Mouse (Mus musculus): ENCODE results near the gene Palm2.

Gene Palm2

DNA sequence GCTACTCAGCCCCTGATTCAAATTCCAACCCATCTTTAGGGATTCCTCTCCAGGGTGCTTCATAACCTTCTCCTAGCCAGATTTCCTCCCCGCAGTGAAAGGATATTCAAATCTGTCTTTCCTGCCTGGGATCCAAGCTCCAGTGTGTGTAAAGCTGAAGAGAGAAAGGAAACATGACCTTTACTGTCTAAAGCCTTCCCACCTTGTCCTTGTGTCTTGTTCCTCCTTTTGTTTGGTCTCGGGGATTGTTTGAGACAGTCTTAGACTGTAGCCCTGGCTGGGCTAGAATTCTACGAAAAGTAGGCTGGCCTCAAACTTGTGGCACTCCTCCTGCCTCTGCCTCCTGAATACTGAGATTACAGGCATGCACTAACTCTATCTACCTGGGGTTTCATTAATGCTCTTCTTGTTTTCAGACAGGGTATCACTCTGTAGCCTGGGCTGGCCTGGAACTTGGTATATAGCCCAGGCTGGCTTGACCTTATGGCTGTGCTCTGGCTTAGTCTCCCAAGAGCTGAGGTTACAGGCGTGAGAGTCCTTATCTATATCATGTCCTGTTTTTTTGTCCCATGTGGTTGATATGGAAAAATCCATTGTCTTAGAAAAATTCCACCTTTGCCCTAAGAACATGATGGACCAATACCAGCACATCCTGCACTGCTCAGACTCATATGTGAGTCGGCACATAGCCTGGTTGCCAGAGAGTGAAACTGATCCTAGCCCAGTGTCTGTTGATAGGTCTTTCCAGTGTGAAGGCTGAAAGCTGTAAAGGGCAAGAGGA lies 260.5 kb downstream of the Palm2 start:
- DNase-seq (ENCODE audit: inconsistent age in 2 of 2, low spot score in 1 of 2), result peak in 1 of 2 experiments; percentile 30

DNA sequence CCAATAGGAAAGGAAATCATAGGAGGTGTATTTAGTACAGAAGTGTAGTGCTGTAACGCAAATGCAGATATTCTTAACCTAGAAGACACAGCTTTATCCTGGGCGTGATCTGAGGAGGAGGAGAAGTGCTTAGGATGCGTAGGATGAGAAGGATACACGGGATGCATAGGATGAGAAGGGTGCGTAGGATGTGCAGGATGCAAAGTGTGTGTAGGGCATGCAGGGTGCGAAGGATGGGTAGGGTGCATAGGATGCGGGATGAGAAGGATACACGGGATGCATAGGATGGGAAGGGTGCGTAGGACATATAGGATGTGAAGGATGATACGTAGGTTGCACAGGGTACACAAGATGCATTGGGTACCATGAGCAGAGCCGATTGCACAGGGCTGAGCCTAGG lies 262.9 kb downstream of the Palm2 start:
- no peak for DNase-seq (ENCODE audit: inconsistent age in 2 of 2, low spot score in 1 of 2)

DNA sequence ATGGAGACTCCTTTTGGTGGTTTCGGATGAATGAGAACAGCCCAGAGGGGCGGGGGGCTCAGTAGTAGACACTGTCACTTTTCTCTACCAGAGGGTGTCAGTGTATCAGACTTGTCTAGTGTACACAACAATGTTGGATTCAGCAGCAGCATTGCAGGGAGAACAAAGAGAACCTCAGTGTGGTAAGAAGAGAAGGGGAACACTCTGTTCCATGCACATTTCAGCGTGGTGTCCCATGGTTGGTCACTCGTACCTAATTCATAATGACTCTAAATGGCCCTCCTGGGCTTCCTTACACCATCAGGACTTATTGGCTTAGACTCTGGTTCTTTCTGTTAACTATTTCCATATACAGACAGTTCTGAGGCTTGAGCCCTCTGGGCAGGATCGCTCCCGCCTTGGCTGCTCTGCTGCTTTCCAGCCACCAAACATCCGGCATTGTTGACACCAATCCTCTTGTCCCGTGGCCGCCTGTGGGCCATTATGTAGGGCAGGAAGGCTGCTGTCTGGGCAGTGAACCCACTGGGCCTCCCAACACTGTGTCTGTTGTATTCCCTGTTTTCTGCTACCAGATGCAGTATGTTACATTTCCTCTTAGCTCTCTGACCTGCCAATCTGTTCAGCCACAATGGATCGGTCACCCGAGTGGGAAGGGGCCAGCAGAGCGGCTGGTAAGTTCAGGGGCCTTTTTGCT lies 264.0 kb downstream of the Palm2 start:
- DNase-seq (ENCODE audit: inconsistent age in 2 of 2, low spot score in 1 of 2), result no peak

DNA sequence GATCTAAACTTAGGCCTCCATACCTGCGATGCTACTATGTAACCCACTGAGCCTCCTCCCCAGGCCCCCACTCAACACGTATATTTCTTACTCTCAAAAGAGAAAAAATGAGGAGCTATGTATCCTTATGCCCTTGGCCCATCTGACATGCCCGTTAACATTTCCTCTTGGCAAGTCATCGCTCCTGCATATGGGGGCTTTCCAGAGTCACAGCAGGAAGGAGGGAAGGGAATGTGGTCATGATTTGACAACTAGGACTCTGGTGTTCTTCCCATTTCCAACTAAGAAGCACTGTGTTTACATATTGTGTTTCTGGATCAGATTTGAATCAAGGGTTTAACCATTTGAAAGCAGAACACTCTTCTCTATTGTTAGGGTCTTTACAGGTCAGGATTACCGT lies 267.5 kb downstream of the Palm2 start:
- DNase-seq (ENCODE audit: inconsistent age in 2 of 2, low spot score in 1 of 2), result no peak

DNA sequence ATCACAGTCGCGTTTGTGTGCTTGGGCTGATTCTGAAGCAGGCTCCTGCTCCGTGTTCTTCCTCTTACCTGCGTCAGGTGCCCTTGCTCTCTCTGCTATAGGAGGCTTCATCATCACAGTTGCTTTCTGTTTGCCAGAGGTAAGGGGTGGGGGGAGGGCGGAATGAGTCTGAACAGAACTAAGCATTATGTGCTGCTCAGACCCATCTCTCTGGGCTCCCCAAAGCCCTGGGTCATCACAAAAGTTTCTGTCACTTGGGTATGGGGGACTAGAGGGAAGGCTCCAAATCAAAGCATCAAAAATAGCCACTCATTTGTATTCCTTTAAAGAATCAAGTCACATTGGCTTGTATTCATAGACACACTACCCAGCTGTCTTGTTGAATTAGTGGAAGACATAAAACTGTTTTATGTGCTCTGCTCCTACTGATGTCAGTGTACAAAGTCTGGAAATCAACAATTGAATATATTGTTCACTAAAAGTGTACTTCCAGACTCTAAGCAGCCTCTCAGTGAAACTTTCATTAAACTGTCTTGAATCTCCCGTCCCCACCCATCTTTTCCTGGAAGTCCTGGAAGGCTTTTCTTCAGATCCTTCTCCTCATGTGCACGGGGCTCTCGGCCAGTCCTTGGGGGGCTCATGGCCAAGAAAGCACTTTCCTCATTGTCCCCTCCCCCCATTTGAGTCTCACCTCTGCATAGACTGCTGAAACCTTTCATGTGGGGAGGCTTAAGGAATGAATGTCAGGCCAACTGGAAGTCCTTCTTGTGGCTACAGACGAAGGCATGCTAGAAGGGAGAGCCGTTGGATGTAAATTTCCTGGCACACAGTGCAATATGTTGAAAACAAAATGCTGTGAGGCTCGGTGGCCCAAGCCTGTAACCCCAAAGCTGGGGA lies 269.8 kb downstream of the Palm2 start:
- DNase-seq (ENCODE audit: inconsistent age in 2 of 2, low spot score in 1 of 2), result no peak

DNA sequence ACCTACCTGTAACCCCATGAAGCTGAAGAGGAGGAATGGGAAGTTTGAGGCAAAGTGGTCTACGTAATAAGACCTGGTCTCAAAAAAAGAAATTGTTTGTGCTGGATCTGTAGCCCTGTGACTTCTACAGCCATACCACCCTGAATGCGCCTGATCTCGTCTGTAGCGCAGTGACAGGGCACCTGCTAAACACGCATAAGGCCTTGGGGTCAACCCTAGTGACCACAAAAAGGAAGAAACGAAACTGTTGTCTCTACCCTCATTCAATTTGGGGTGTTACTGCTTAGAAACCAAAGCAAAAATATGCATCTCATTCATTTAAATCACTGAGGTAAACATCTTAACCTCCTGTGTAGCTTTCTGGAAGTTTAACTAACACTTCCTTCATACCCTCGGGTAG lies 270.5 kb downstream of the Palm2 start:
- no peak for DNase-seq (ENCODE audit: inconsistent age in 2 of 2, low spot score in 1 of 2)

DNA sequence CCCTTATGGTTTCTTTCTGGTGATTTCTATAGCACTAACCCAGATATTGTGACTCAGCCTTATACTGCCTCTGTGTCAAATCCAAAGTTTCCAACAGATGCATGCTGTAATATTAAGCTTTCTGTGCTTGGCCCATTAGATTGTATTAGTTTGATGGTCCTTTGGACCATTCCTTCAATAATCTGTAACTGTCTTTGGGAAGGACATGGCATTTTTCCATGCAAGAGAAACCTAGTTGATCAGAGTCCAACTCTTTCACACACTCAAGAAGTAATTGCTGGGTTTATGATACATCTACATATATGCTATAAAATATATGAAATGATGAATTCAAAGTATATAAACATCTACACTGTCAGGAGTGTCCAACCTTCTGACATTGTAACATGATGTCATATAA lies 281.8 kb downstream of the Palm2 start:
- DNase-seq (ENCODE audit: inconsistent age in 2 of 2, low spot score in 1 of 2), result no peak

DNA sequence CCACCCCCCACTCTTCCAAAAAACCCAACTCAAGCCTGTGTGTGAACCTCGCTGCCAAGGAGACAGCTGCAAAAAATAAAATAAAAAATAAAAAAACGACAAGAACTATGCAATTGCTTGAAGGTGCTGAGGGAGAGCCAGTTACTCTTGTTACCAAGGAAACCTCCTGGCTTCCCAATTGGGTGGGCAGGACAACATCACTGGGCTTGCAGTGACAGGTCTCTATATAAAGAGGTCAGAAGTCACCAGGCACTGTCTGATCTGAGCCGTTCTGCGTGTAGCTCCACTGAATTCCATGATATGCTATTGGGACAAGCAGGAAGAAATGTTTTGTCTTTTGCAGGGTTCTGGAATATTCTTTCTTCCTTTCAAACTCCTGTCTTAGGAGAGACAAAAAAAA lies 282.7 kb downstream of the Palm2 start:
- DNase-seq (ENCODE audit: inconsistent age in 2 of 2, low spot score in 1 of 2), result no peak

DNA sequence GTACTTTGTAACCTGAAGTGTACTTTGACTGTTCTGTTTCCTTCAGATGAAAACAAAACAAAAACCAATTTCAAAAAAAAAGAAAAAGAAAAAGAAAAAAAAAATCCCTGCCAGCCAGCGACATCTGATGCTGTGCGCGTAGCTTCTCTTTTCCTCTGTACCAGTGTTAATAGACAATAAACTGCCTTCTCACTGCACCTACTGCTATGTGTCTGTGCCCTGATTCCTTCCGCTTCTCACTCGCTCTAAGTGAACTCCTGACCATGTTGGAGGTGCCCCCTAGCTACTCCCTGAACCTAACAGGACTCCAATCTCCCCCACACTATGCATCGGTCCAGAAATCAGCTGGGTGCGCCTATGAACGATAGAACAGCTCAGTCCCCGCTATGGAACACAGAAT lies 283.3 kb downstream of the Palm2 start, which contains the start of gene Akap2:
Gene Akap2, plus strand, starts transcription at position 304 of the 400 bp plus-strand sequence.
- no peak for DNase-seq (ENCODE audit: inconsistent age in 2 of 2, low spot score in 1 of 2)

DNA sequence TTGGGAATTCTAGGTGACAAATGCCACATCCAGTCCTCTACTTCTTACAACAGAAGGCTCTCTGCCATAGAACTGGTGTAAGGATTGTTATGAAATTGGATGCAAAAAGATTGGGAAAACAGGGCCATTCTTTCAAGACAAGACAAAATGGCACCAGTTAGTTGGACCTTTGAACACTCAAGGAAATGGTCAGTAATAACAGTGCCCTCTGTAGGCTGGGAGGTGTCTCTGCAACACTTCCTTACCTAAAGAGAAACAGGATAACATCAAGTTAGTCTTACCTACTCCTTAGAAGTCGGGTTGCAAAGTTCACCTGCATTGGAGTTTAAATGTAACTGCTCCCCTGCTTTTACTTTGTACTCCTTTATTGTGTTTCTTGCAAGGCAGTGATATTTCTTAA lies 285.3 kb downstream of the Palm2 start:
- no peak for DNase-seq (ENCODE audit: inconsistent age in 2 of 2, low spot score in 1 of 2)

DNA sequence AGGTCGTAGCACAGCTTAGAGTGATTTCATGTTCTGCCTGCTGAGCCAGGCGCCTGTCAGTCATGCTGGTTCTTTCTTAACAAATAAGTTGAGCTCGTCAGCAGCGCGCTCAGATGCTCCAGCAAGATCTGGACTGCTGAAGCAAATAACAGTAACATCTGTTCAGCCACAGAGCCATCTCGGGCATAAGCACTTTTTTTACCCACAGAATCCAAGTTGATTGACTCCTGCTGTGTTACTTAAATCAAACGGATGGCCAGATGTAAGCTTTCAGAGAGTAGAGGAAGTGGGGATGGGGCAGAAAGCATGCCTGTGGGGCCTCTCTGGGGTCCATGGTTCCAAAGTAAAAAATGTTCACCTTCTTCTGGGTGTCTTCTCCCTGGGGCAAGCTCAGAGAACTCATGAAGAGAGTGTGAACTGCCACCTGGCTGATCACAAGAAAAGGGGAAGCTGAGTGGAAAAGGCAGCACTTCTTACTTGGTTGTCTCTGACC lies 286.9 kb downstream of the Palm2 start:
- no peak for DNase-seq (ENCODE audit: inconsistent age in 2 of 2, low spot score in 1 of 2)

DNA sequence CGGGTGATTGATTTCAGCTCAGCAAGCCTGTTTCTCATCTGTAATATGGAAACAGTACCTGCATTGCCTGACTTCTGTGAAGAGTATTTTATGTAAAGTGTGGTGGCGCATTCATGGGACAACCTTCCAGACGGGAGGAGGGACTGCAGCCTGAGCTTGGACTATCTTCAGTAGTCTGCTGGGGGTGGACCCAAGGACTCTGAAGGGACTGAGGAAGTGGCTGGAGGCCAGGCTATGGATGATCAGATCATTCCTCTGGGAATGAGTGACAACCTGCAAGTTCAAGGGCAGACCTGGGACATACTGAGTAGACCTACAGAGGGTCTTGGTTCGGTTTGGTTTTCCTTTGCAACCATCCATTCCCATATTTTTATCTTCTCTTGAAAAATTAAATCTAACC lies 288.2 kb downstream of the Palm2 start:
- DNase-seq (ENCODE audit: inconsistent age in 2 of 2, low spot score in 1 of 2), result no peak

DNA sequence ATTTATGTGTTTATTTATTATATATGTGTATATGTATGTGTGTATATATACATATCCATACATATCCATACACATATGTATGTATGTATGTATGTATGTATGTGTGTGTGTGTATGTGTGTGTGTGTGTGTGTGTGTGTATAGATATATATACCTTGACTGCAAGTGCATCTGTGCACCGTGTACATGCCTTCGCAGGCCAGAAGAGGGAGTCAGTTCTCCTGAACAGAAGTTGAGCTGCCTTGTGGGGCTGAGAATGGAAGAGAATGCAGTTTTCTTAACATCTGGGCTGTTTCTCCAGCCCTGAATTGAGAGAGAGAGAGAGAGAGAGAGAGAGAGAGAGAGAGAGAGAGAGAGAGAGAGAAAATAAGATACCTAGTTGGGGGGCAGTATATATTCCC lies 289.6 kb downstream of the Palm2 start:
- peak in 1 of 2 experiments; percentile 55 for DNase-seq (ENCODE audit: inconsistent age in 2 of 2, low spot score in 1 of 2)

DNA sequence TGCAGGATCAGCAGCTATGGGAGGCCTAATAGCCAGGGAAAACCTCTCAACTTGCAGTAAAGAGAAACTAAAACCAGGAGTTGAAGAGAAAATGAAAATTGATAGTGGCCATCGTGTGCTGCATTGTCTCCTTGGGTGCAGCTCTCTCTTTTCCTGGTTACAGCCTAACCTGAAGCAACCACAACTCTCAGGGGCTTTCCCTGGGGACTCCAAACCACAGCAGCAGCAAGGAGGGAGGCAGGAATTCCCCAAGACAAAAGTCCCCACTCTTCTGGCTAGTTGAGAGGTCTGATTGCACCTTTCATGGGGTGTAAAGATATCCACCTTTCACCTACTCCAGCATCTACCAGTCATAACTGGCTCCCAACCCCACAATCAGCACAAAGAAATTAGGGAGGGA lies 291.5 kb downstream of the Palm2 start:
- DNase-seq (ENCODE audit: inconsistent age in 2 of 2, low spot score in 1 of 2), result no peak

DNA sequence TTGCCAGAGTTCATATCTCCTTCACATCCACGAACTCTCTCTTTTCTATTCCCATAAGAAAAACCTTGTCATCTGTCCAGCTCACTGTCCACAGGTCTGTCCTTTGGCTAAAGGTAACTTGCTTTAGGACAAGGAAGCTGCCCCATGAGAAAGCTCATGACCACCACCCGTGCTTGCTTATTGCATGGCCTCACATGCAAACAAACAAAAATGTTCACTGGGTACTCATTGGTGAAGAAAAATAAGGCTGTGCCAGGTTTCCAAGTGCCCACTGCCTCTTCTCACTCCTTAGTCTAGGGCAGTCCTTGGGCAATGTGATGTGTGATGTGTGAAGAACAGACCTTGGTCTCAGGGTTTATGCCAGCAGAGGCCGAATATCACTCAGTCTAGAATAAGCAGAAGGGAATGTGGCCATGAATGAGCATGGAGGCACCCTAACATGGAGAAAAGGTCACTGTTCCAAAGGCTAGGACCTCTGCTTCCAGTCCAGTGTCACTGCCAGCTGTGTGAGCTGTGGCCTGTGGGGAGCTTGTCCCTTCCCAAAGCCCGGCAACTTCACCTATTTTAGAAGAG lies 294.6 kb downstream of the Palm2 start:
- DNase-seq (ENCODE audit: inconsistent age in 2 of 2, low spot score in 1 of 2), result peak; percentile 47 to 83

DNA sequence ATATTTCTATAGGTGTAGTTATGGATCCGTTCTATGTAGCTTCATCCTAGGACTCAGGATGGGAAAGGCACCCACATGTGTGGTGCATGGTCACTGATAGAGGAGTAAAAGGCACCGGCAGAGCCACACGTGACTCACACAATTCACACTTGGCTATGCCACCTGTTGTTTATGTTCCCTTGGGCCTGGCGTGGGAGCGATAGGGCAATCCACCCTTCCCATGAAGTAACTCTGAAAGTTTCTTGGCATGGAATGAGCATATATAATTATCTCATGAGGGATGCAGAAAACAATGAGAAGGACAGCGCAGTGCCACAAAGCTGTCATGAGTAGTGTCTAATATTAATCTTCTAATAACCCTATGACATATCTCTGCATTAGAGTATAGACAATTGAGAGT lies 296.0 kb downstream of the Palm2 start:
- peak in 1 of 2 experiments; percentile 48 for DNase-seq (ENCODE audit: inconsistent age in 2 of 2, low spot score in 1 of 2)

DNA sequence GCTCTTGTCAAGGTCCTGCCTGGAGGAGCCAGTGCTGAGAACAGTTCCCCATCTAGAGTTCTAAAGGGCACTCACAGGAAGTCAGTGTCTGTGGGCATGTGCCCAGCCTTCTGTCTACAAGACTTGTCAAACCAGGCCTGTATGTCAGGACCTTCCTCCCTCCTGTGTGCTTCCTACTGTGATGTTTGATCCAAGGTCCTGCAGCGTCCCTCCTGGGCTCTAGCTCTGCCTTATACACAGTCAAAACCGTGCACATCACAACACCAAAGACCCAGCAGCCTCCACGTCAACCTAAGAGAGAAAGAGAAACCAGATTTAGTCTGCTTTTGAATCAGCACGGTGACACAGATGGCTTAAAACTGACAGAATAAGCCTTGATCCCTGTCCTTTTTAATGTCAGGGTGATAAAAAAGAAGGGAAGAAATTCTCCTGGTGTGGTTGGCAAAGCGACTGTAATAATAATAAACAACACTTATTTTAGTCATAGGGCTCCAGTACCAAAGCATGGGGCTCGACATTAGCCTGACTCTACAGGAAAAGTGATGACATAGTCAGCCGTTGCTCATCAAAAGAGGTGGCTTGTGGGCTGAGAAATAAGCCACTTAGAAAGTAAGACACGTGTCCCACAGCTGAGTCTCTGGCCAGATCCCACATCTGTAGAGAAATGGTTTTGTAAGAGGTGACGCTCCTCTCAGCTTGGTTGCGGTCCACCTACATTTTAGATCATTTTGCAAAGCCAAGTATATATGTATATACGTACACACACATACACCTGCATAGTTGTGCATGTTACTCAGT lies 297.0 kb downstream of the Palm2 start:
- peak; percentile 55 to 84 for DNase-seq (ENCODE audit: inconsistent age in 2 of 2, low spot score in 1 of 2)

DNA sequence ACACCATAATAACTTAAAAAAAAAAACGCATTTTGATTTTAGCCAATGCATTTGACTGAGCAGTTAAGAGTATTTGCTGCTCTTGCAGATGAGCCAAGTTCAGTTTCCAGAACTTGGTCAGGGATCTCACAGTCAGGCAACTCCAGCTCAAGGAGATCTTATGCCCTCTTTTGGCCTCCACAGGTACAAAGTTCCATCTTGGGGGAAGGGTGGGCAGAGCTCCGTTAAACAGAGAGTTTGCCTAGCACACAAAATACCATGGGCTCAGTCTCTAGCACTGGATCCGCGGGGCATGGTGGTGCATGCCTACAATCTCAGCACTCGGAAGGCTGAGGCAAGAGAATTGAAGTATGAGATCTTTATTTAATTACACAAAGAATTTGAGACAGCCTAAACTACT lies 298.3 kb downstream of the Palm2 start:
- no peak for DNase-seq (ENCODE audit: inconsistent age in 2 of 2, low spot score in 1 of 2)

DNA sequence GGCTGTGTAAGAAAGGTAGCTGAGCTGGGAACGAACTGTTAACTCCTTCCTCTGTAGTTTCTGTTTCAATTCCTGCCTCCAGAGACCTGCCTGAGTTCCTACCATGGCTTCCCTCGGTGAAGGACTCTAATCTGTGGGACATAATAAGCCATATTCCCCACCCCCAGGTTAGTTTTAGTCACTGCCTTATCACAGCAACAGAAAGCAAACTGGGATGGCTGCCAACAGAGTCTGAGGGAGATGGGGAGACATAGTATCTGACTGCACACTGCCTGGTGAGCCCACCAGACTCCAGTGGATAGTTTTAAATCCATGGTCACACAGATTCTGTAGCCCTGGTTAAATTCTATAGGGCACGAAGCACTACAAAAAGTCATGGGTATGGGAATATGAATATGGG lies 299.4 kb downstream of the Palm2 start:
- DNase-seq (ENCODE audit: inconsistent age in 2 of 2, low spot score in 1 of 2), result peak; percentile 48 to 77

DNA sequence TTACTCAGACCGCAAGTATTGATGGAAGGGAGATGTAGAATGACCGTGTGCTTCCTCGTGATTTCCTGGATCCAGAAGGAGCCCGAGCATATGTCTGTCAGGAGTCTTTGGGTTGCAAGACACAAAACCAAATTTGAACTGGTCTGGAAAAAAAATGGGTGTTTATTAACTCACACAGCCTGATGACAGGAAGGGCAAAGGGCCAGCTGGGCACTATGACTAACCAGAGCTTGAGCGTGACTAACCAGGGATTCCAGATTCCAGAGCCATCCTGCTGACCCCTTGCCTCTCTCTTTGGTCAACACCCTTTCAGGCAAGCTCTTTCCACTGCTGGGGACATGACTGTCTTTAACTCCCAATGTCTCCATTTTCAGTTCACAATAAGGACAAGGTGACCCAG lies 301.4 kb downstream of the Palm2 start:
- DNase-seq (ENCODE audit: inconsistent age in 2 of 2, low spot score in 1 of 2), result peak; percentile 75 to 88

Data from adrenal gland, adult (tissue).